Mouse (Mus musculus) midbrain, embryonic 14.5 days (tissue): Measurements from ENCODE around the gene Gm45234. TPM values are rescaled to one million over a fixed set of nuclear protein-coding genes. Genes with fewer than 3 reads are reported as not detected.

Source experiments
- microRNA counts: library from miRNA; unstranded; fragments of <30 nt; microRNA quantifications from one replicate; lab custom pipeline; 2016
- microRNA-seq: library from miRNA; unstranded; fragments of <30 nt; microRNA quantifications from one replicate; pipeline ENCODE4, GENCODE M21; 2016
- polyA plus RNA-seq: library from polyadenylated mRNA; unstranded; fragments of >200 nt; fragmentation: Nextera tagmentation; extraction: Ambion mirVana; gene quantifications from 2 replicates; pipeline ENCODE4 v1.2.1, GENCODE M21; 2014

The Gm45234 gene
- polyA plus RNA-seq, 1 experiment from 2014 or later = not detected

MicroRNA genes within 50 kb of the gene (microRNA counts, 519-probe panel; counts per million panel counts)
- microRNA mmu-miR-141 (lab: Ali Mortazavi, UCI) (not detected), microRNA mmu-miR-200c (lab: Ali Mortazavi, UCI) (not detected)

Small RNA genes lying within 50 kb of the gene (microRNA-seq; reads per million reads assigned to microRNA genes)
- gene Mir141 (2.1 reads per million, percentile 12 among the genes with 10 or more reads in this experiment), gene Mir200c (14.8 reads per million, percentile 37 among the genes with 10 or more reads in this experiment)

Other genes starting within 250 kb of the Gm45234 start
- gene C1ra, start 243.6 kb downstream of the Gm45234 start, polyA plus RNA-seq = 0.12 TPM in 1 of 2 replicates, not detected in the other
- gene C1s1, start 213.7 kb downstream of the Gm45234 start, polyA plus RNA-seq = 0.27 and 0.28 TPM in 2 replicates
- not detected in 2 replicates for gene C1rb, start 185.7 kb downstream of the Gm45234 start, polyA plus RNA-seq
- gene C1s2, start 119.9 kb downstream of the Gm45234 start, polyA plus RNA-seq = 0.08 TPM in 2 replicates
- 31.9 and 34.6 TPM in 2 replicates for gene Lpcat3, start 93.0 kb downstream of the Gm45234 start, polyA plus RNA-seq
- gene Emg1, start 43.8 kb downstream of the Gm45234 start, polyA plus RNA-seq = 111 and 120 TPM in 2 replicates
- 249 and 250 TPM in 2 replicates for gene Phb2, start 43.7 kb downstream of the Gm45234 start, polyA plus RNA-seq
- 2.1 and 5.6 TPM in 2 replicates for gene Ptpn6, start 17.3 kb downstream of the Gm45234 start, polyA plus RNA-seq
- 689 and 844 TPM in 2 replicates for gene Grcc10, start 14.6 kb downstream of the Gm45234 start, polyA plus RNA-seq
- 24.4 and 32.3 TPM in 2 replicates for gene Atn1, start 503 bp upstream of the Gm45234 start, polyA plus RNA-seq
- 64.3 and 83.3 TPM in 2 replicates for gene Eno2, start 13.7 kb upstream of the Gm45234 start, polyA plus RNA-seq
- gene Lrrc23, start 23.7 kb upstream of the Gm45234 start, polyA plus RNA-seq = 1.4 and 3.2 TPM in 2 replicates
- gene Spsb2, start 52.6 kb upstream of the Gm45234 start, polyA plus RNA-seq = 5.9 and 6.3 TPM in 2 replicates
- gene Tpi1, start 58.3 kb upstream of the Gm45234 start, polyA plus RNA-seq = 343 and 349 TPM in 2 replicates
- 184 and 191 TPM in 2 replicates for gene Usp5, start 73.5 kb upstream of the Gm45234 start, polyA plus RNA-seq
- 25.0 and 43.7 TPM in 2 replicates for gene Cdca3, start 73.5 kb upstream of the Gm45234 start, polyA plus RNA-seq
- 1.7 and 4.5 TPM in 2 replicates for gene Gnb3, start 84.3 kb upstream of the Gm45234 start, polyA plus RNA-seq
- gene P3h3, start 101.7 kb upstream of the Gm45234 start, polyA plus RNA-seq = 13.9 and 15.7 TPM in 2 replicates
- gene Gpr162, start 108.0 kb upstream of the Gm45234 start, polyA plus RNA-seq = 14.7 and 34.9 TPM in 2 replicates
- 0.11 and 0.27 TPM in 2 replicates for gene Cd4, start 132.2 kb upstream of the Gm45234 start, polyA plus RNA-seq
- gene Lag3, start 155.7 kb upstream of the Gm45234 start, polyA plus RNA-seq = 3.3 and 3.5 TPM in 2 replicates
- gene Ptms, start 164.1 kb upstream of the Gm45234 start, polyA plus RNA-seq = 749 and 823 TPM in 2 replicates
- 535 and 570 TPM in 2 replicates for gene Mlf2, start 175.4 kb upstream of the Gm45234 start, polyA plus RNA-seq
- 85.6 and 85.9 TPM in 2 replicates for gene Cops7a, start 209.5 kb upstream of the Gm45234 start, polyA plus RNA-seq
- gene Pianp, start 240.7 kb upstream of the Gm45234 start, polyA plus RNA-seq = 43.2 and 57.1 TPM in 2 replicates